Mouse (Mus musculus) myocyte (in vitro differentiated cells): ENCODE results near the gene Fam180a. TPM values are rescaled to one million over a fixed set of nuclear protein-coding genes. Genes with fewer than 3 reads are reported as not detected.
"Not testable (repeated sequence)": the region's sequence is repeated elsewhere in the genome, so short reads cannot be mapped to it uniquely, and the experiment has no call there.

ENCODE experiments used
- H3K27me3 ChIP-seq: one replicate; pipeline ENCODE4 v1.6.1; 2011; ENCODE audit not compliant: control insufficient read depth, insufficient read depth, insufficient read length
- H3K36me3 ChIP-seq: one replicate; pipeline ENCODE4 v1.6.1; 2011; ENCODE audit not compliant: control insufficient read depth, insufficient read depth
- H3K4me2 ChIP-seq: one replicate; pipeline ENCODE4 v1.6.1; 2011; ENCODE audit warnings: low read depth, control low read depth
- H3K4me3 ChIP-seq: one replicate; pipeline ENCODE4 v1.5.1; 2011; ENCODE audit warnings: mild to moderate bottlenecking, control low read depth, moderate library complexity
- H3K79me2 ChIP-seq: one replicate; pipeline ENCODE4 v1.6.1; 2011; ENCODE audit not compliant: control insufficient read depth, insufficient read depth
- H3ac ChIP-seq: one replicate; pipeline ENCODE4 v1.6.1; 2011; ENCODE audit not compliant: control insufficient read depth, insufficient read length
- CEBPB ChIP-seq: IDR thresholded peaks from 2 replicates; pipeline ENCODE4 v1.6.1; 2011; ENCODE audit warnings: mild to moderate bottlenecking, moderate library complexity; ENCODE audit not compliant: poor library complexity, insufficient read depth, severe bottlenecking
- E2F4 ChIP-seq: IDR thresholded peaks from one replicate; pipeline ENCODE4 v1.6.1; 2011; ENCODE audit warnings: mild to moderate bottlenecking, control low read depth, moderate library complexity; ENCODE audit not compliant: insufficient read depth
- MAX ChIP-seq: IDR thresholded peaks from one replicate; pipeline ENCODE4 v1.6.1; 2011; ENCODE audit warnings: low read depth, mild to moderate bottlenecking, control low read depth
- MYOD1 ChIP-seq, 3 experiments: IDR thresholded peaks; one replicate each; pipeline ENCODE4 v1.6.1; 2011; ENCODE audit warnings: control low read depth in 2 of 3, low read depth in 2 of 3, mild to moderate bottlenecking in 2 of 3, moderate library complexity in 1 of 3; ENCODE audit not compliant: insufficient read length in 2 of 3, control insufficient read depth in 1 of 3
- MYOG ChIP-seq, 3 experiments: IDR thresholded peaks; one replicate each; pipeline ENCODE4 v1.6.1; 2011; ENCODE audit warnings: control low read depth in 2 of 3, low read depth in 2 of 3, mild to moderate bottlenecking in 2 of 3; ENCODE audit not compliant: insufficient read length in 2 of 3, control insufficient read depth in 1 of 3, insufficient read depth in 1 of 3
- POLR2A ChIP-seq: IDR thresholded peaks from one replicate; pipeline ENCODE4 v1.6.1; 2011; ENCODE audit warnings: low read depth, mild to moderate bottlenecking, control low read depth, moderate library complexity; ENCODE audit not compliant: insufficient read length
- POLR2AphosphoS2 ChIP-seq: IDR thresholded peaks from one replicate; pipeline ENCODE4 v1.6.1; 2011; ENCODE audit warnings: low read depth, control low read depth; ENCODE audit not compliant: insufficient read length
- REST ChIP-seq: IDR thresholded peaks from one replicate; pipeline ENCODE4 v1.6.1; 2011; ENCODE audit warnings: mild to moderate bottlenecking, control low read depth, moderate library complexity; ENCODE audit not compliant: insufficient read depth, insufficient read length
- SRF ChIP-seq: IDR thresholded peaks from one replicate; pipeline ENCODE4 v1.6.1; 2011; ENCODE audit warnings: low read depth; ENCODE audit not compliant: control insufficient read depth, insufficient read length
- TCF12 ChIP-seq: IDR thresholded peaks from one replicate; pipeline ENCODE4 v1.6.1; 2011; ENCODE audit warnings: mild to moderate bottlenecking, control low read depth; ENCODE audit not compliant: poor library complexity, insufficient read depth, severe bottlenecking
- TCF3 ChIP-seq: IDR thresholded peaks from one replicate; pipeline ENCODE4 v1.6.1; 2011; ENCODE audit warnings: low read depth, control low read depth; ENCODE audit not compliant: insufficient read length
- USF1 ChIP-seq: IDR thresholded peaks from one replicate; pipeline ENCODE4 v1.6.1; 2011; ENCODE audit warnings: low read depth, mild to moderate bottlenecking, control low read depth, moderate library complexity
- polyA plus RNA-seq: library from polyadenylated mRNA; unstranded; fragments of >200 nt; fragmentation: generic; extraction: Trizol; gene quantifications from one replicate; pipeline ENCODE4 v1.2.1, GENCODE M21; 2012; ENCODE audit warnings: missing spikeins

Gene Fam180a
- polyA plus RNA-seq = 0.04 TPM

DNA sequence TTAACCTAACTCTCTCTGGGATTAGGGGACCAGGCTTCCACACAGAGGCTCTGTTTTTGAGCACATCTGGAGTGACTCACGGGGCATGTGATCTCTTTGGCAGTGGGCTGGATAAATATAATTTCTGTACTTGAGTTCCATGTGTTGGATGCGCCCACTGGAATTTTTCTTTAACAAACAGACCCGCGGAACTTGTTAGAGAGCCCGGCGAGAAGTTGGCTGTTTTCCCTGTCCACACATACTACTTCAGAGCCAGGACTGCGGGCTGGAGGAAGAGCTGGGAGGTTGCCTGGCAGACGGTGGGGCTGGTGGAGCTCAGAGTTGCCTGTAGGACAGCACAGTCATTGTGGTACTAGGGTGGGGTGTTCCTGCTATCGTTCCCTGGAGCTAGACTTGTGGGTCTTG is at the start of gene Fam180a:
Fam180a (minus strand) TSS at position 31 of the 405 bp plus-strand sequence.
- Histone ChIP-seq H3K4me3 (no peak within 1 kb of the TSS), H3K79me2 (no peaks in the 10 kb centered on the region), H3ac (no peak within 1 kb of the TSS), H3K4me2 (peak within 1 kb of the TSS; percentile 32), H3K27me3 (no peaks in the 10 kb centered on the region), H3K36me3 (no peaks in the 10 kb centered on the region)
- no peak for TF ChIP-seq POLR2AphosphoS2
- TF ChIP-seq REST = no peak
- TF ChIP-seq POLR2A = no peak
- peak; percentile 87 for TF ChIP-seq USF1
- no peak for TF ChIP-seq CEBPB

DNA sequence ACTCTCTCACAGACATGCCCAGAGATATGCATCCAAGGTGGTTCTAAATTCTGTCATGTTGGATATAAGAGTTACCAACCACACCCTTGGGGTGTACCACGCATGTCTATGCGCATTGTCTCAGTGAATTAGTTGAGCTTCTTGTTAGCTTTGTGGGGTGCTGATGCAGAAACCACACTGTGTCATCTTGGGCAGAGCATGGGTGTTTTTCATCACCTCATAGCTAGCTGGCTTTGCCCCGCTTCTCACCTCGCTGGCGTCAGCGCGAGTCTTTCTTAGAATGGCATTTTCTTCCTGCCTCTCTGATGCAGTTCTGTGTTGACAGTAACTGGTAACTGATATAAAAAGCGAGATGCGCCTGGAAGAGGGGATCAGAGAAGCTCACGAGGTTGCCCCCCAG is 48.1 kb upstream of the Fam180a start:
- no peaks in the 10 kb centered on the region for H3K36me3 ChIP-seq
- H3K27me3 ChIP-seq = no peaks in the 10 kb centered on the region
- H3K4me3 ChIP-seq = no peak overlapping the region
- no peaks in the 10 kb centered on the region for H3K79me2 ChIP-seq
- no peak overlapping the region for H3K4me2 ChIP-seq
- no peak for TF ChIP-seq REST
- TF ChIP-seq USF1 = no peak
- TF ChIP-seq MYOG (IDR thresholded peaks at IDR 0.05; ENCODE audit: control insufficient read depth in 1 of 3, insufficient read depth in 1 of 3, insufficient read length in 2 of 3, low read depth in 2 of 3) = no peak
- TF ChIP-seq TCF3 = no peak
- TF ChIP-seq TCF12 = no peak
- no peak for TF ChIP-seq POLR2AphosphoS2
- TF ChIP-seq MAX = no peak
- no peak for TF ChIP-seq E2F4
- TF ChIP-seq SRF = no peak
- no peak for TF ChIP-seq POLR2A
- TF ChIP-seq CEBPB = no peak
- TF ChIP-seq MYOD1 (IDR thresholded peaks at IDR 0.05; ENCODE audit: control insufficient read depth in 1 of 3, insufficient read length in 2 of 3, low read depth in 2 of 3) = no peak
- H3ac ChIP-seq = no peak overlapping the region

DNA sequence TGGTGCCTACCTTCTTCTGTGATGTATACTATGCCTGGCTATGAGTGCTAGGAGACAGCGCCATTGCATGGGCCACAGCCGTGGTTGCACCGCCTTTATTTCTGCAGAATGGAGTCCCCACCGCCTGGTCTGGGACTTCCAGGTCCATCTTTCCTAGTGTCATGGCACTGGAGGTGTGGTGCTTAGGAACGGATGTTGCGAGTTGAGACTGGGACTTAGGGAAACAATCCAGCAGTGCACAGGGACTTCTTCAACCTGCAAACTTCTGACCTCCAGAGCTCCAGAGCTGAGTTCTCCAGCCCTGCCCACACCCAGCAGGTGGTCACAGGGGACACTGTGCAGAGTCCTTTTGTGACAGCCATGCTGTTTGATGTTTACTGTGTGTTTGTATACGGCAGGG is 44.4 kb upstream of the Fam180a start:
- Histone ChIP-seq H3K79me2 (no peaks in the 10 kb centered on the region), H3K27me3 (no peaks in the 10 kb centered on the region), H3K36me3 (no peaks in the 10 kb centered on the region), H3ac (no peak overlapping the region), H3K4me3 (no peak overlapping the region), H3K4me2 (no peak overlapping the region)
- TF ChIP-seq USF1 = no peak
- TF ChIP-seq E2F4 = no peak
- no peak for TF ChIP-seq MYOG (IDR thresholded peaks at IDR 0.05; ENCODE audit: control insufficient read depth in 1 of 3, insufficient read depth in 1 of 3, insufficient read length in 2 of 3, low read depth in 2 of 3)
- no peak for TF ChIP-seq SRF
- TF ChIP-seq CEBPB = no peak
- no peak for TF ChIP-seq POLR2AphosphoS2
- no peak for TF ChIP-seq MYOD1 (IDR thresholded peaks at IDR 0.05; ENCODE audit: control insufficient read depth in 1 of 3, insufficient read length in 2 of 3, low read depth in 2 of 3)

DNA sequence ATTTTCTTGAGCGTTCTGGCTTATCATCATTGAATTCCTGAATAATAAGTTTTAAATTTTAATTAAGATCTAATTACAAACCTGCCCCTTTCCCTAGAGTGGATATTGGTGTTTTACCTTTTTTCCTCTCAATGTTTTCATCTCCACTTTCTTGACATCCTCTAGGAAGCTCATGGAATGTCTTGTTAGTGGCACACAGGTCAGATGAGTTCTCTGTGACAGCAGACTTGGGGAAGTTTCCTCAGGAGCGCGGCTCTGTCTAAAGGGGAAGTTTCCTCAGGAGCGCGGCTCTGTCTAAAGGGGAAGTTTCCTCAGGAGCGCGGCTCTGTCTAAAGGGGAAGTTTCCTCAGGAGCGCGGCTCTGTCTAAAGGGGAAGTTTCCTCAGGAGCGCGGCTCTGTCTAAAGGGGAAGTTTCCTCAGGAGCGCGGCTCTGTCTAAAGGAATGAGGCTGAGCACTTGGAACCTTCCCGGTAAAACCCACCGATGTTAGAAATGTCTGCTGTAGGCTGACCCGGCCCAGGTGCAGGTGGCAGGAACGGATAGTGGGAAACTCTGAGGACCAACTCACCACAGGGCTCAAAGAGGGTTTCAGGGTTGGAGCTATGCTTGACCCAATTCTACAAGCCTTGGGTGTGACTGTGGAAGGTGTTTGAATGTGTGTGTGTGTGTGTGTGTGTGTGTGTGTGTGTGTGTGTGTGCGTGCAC is 43.8 kb upstream of the Fam180a start:
- H3ac ChIP-seq, H3K27me3 ChIP-seq, H3K4me2 ChIP-seq, H3K4me3 ChIP-seq, H3K36me3 ChIP-seq, H3K79me2 ChIP-seq: not testable (repeated sequence)

DNA sequence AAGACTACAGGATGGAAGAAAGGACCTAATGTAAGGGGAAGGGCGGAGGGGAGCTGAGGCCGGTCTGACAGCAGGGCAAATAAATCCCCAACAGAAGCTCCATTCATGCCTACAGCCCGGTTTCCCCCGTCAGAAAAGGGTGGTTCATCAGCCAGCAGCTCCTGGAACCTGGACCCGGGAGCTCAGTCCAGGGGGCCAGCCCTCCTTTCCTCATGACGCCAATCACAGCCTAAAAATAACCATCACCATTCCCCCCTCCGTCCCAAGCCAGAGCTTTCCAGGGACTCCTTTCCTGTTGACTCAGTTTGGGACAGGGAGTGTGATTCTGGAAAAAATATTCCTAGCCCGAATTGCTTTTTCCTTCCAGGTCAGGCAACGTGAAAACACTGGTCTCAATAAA is 36.7 kb upstream of the Fam180a start:
- Histone ChIP-seq H3K4me2 (no peak overlapping the region), H3K4me3 (no peak overlapping the region)
- no peak for TF ChIP-seq REST
- no peak for TF ChIP-seq MYOG (IDR thresholded peaks at IDR 0.05; ENCODE audit: control insufficient read depth in 1 of 3, insufficient read depth in 1 of 3, insufficient read length in 2 of 3, low read depth in 2 of 3)
- TF ChIP-seq POLR2A = no peak
- no peak for TF ChIP-seq USF1
- no peak for TF ChIP-seq MYOD1 (IDR thresholded peaks at IDR 0.05; ENCODE audit: control insufficient read depth in 1 of 3, insufficient read length in 2 of 3, low read depth in 2 of 3)
- no peak for TF ChIP-seq MAX
- no peak for TF ChIP-seq SRF
- no peak for TF ChIP-seq CEBPB
- no peak for TF ChIP-seq TCF12

More for the DNA sequence above, 36.7 kb upstream of the Fam180a start:
- H3K27me3 ChIP-seq = no peaks in the 10 kb centered on the region
- H3ac ChIP-seq = no peak overlapping the region
- no peaks in the 10 kb centered on the region for H3K36me3 ChIP-seq
- H3K79me2 ChIP-seq = no peaks in the 10 kb centered on the region
